Mouse (Mus musculus): ENCODE results near the gene Rfk. TPM values are rescaled to one million over a fixed set of nuclear protein-coding genes. Genes with fewer than 3 reads are reported as not detected.

Gene Rfk
- total RNA-seq (2021), result 10 to 100 TPM; 58.7 to 68.5 TPM
- long read RNA-seq, experiment 1, transcript Rfk-201 (4 exons, 2,482 nt), result major isoform, 46 of 50 reads
- long read RNA-seq, experiment 1, partial matches to known transcripts, result 0 of 50 reads
- long read RNA-seq, experiment 1, other reads (novel, unspliced or antisense), result 4 of 50 reads
- long read RNA-seq, experiment 2, transcript Rfk-201 (4 exons, 2,482 nt), result major isoform, 61 of 66 reads
- long read RNA-seq, experiment 2, partial matches to known transcripts, result 2 of 66 reads
- long read RNA-seq, experiment 2, other reads (novel, unspliced or antisense), result 3 of 66 reads

- H3K27ac ChIP-seq, result peak within 1 kb of the TSS; percentile 93
- peak within 1 kb of the TSS; percentile 98 for H3K4me3 ChIP-seq
- TF ChIP-seq CTCF (conservative IDR thresholded peaks at IDR 0.05), result no peak
- peak; percentile 86 to 92 for DNase-seq (ENCODE audit: low spot score in 2 of 2)
These were observed at the start of gene Rfk for GRCm38 (mm10) chr19:17393841-17394591. TSS of gene Rfk (plus strand) at chr19:17394043.

DNA sequence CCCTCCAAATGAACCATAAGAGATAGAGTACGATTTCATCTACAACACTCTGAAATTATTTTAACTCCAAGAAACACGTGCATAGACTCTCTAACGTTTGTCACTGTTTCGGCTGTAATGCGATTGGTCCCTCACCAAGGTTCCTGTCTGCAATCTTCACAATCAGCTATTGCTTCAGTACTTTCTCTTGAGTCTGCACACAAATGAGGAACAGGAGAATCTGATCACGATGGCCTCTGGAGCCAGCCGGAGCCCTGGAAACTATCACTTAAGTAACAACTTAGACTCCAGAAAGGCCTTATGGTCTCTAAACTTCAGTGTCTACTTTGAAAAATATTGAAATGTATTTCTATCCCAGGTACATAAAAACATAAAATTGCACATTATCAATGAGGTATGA, 49.0 kb upstream of the Rfk start:
- no peak for TF ChIP-seq CTCF (conservative IDR thresholded peaks at IDR 0.05)
- Histone ChIP-seq H3K4me3 (no peak overlapping the region), H3K27ac (no peak overlapping the region)
- no peak for DNase-seq (ENCODE audit: low spot score in 2 of 2)

DNA sequence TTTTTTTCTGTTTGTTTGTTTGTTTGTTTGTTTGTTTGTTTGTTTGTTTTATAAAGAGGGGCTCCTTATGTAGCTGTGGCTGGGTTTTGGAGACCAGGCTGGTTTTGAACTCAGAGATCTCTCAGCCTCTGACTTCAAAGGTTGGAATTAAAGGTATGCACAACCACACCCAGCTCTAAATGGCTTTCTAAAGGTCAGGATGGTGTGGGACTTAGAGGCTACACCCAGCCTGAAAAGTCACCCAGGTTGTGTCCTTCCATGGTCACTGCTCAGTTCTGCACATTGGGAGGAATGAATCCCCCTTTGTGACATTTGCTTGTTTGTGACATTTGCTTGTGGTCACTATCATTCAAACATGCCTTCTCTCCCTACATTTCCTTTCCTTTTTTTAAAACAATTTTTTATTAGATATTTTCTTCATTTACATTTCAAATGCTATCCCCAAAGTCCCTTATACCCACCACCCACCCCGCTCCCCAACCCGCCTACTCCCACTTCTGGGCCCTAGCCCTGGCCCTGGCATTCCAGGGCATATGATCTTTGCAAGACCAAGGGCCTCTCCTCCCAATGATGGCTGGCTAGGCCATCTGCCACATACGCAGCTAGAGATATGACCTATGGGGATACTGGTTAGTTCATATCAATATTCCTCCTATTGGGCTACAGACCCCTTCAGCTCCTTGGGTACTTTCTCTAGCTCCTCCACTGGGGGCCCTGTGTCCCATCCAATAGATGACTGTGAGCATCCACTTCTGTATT, 46.9 kb upstream of the Rfk start:
- no peak overlapping the region for H3K27ac ChIP-seq
- no peak for DNase-seq (ENCODE audit: low spot score in 2 of 2)
- no peak for TF ChIP-seq CTCF (conservative IDR thresholded peaks at IDR 0.05)
- H3K4me3 ChIP-seq, result no peak overlapping the region

DNA sequence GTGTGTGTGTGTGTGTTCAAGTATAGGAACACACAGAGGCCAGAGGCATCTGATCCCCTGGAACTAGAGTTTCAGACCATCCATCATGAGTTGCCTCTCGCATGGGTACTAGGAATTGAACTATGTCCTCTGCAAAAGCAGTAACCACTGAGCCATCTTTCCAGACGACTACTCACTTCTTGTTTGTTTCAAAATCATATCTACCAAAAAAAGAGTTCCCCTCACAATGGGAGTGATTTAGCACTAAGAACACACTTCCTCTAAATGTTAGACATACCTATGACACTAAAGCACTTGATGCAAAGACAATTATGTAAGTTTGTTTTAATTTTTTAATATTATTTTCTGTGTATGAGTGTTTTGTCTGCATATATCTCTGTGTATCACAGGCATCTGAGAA, 46.0 kb upstream of the Rfk start:
- no peak for DNase-seq (ENCODE audit: low spot score in 2 of 2)
- TF ChIP-seq CTCF (conservative IDR thresholded peaks at IDR 0.05), result no peak
- H3K27ac ChIP-seq, result no peak overlapping the region
- no peak overlapping the region for H3K4me3 ChIP-seq

DNA sequence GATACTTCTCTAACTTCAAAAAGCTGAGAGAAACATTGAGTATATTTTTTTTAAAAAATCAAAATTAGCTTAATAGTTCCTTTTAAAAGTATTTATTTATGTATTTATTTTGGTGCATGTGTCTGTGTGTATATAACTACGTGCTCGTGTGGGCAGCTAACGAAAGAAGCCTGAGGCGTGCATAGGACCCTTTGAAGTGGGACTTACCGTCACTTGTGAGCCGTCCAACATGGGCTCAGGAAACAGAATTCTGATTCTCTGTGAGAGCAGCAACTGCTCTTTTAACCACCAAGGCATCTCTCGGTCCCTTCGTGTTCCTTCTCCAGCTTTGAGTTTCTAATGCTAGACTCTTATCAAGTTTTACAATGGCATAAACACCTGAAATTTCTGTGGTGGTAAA, 40.1 kb upstream of the Rfk start:
- no peak for TF ChIP-seq CTCF (conservative IDR thresholded peaks at IDR 0.05)
- Histone ChIP-seq H3K27ac (no peak overlapping the region), H3K4me3 (no peak overlapping the region)
- no peak for DNase-seq (ENCODE audit: low spot score in 2 of 2)

- no peak for TF ChIP-seq CTCF (conservative IDR thresholded peaks at IDR 0.05)
- no peak overlapping the region for H3K4me3 ChIP-seq
- H3K27ac ChIP-seq, result no peak overlapping the region
- no peak for DNase-seq (ENCODE audit: low spot score in 2 of 2)
These were observed 39.5 kb upstream of the Rfk start for GRCm38 (mm10) chr19:17354362-17354761.

- no peak for TF ChIP-seq CTCF (conservative IDR thresholded peaks at IDR 0.05)
- H3K4me3 ChIP-seq, result no peak overlapping the region
- no peak for DNase-seq (ENCODE audit: low spot score in 2 of 2)
- no peak overlapping the region for H3K27ac ChIP-seq
These were observed 39.0 kb upstream of the Rfk start for GRCm38 (mm10) chr19:17354797-17355196.

DNA sequence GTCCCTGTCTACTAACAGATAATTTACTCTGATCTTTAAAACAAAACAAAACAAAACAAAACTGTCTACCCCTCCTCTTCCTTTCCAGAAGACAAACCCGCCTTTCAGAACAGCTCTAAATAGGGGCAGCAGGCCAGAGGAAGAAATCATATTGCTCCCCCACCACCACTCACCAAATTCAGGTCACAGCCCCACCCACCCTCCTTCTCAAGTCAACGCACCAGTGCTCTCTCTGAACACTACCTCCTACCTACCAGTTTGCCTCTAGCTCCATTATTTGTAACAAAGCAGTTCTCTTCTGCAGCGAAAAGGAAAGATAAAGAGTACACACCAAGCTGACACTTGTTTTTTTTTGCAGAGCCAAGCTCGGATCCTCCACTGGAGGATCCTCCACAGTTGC, 38.5 kb upstream of the Rfk start:
- no peak for TF ChIP-seq CTCF (conservative IDR thresholded peaks at IDR 0.05)
- DNase-seq (ENCODE audit: low spot score in 2 of 2), result no peak
- H3K27ac ChIP-seq, result no peak overlapping the region
- H3K4me3 ChIP-seq, result no peak overlapping the region

- Histone ChIP-seq H3K27ac (no peak overlapping the region), H3K4me3 (peak overlapping the region; percentile 44)
- peak; percentile 12; the same call in 1 of the 2 replicates for TF ChIP-seq CTCF (conservative IDR thresholded peaks at IDR 0.05)
- no peak for DNase-seq (ENCODE audit: low spot score in 2 of 2)
These were observed 37.6 kb upstream of the Rfk start for GRCm38 (mm10) chr19:17355950-17356867.

- no peak for DNase-seq (ENCODE audit: low spot score in 2 of 2)
These were observed 36.9 kb upstream of the Rfk start for GRCm38 (mm10) chr19:17356932-17357331.

DNA sequence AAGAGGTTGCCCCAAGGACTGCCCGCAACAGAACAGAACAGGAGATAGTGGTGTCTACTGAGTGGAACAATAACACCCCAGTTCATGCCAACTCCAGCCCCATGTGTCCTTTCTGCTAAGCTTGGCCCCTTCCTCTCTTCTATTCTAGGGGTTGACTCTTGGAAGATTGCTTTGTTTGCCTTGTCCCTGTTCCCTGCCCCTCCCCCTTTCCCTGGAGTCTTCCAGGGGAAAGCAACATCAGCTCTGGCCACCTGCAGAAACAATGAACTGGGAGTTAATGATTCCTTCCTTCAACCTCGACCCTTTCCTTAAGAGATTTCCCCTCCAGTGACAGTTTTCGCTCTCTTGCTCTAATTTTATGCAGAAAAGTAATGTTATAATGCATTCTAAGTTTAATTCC, 36.5 kb upstream of the Rfk start:
- no peak for DNase-seq (ENCODE audit: low spot score in 2 of 2)
- Histone ChIP-seq H3K4me3 (no peak overlapping the region), H3K27ac (no peak overlapping the region)
- TF ChIP-seq CTCF (conservative IDR thresholded peaks at IDR 0.05), result no peak

More at GRCm38 (mm10) chr19:17356932-17357331, 36.9 kb upstream of the Rfk start:
- no peak overlapping the region for H3K27ac ChIP-seq
- TF ChIP-seq CTCF (conservative IDR thresholded peaks at IDR 0.05), result no peak
- no peak overlapping the region for H3K4me3 ChIP-seq

DNA sequence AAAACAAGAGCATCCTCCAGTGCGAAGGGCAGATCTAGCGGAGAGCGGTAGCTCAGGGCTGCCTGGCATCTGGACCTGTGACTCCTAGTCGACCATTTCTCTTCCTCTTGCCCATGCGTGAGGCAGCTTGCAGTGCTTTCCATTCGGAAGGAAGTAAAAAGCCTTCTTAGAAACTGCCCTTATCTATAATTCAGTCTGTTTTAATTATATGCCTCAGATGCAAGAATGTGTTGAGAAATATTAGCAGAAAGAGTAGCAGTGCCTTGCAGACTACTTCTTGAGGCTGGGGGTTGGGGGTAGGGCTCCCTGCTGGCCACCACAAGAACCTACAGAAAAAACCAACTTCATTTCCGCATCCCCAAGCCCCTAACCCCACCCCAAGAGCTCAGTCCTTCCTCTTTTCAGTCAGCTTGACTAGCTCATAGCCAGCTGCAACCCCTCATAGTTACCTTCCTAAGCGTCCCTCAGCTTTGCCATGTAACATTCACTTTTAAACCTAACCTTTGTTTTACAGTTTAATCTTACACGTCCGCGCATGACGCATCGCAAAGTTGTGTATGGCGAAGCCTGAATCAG, 34.4 kb upstream of the Rfk start:
- Histone ChIP-seq H3K27ac (no peak overlapping the region), H3K4me3 (no peak overlapping the region)
- no peak for TF ChIP-seq CTCF (conservative IDR thresholded peaks at IDR 0.05)
- DNase-seq (ENCODE audit: low spot score in 2 of 2), result no peak

Measured in layer of hippocampus, adult 2 months (tissue).